ENCODE assay signal across 12 mouse cellular contexts in genomic region chr15:13175978-13176377, GRCm38 (mm10). TPM values are rescaled to one million over a fixed set of nuclear protein-coding genes. Genes with fewer than 3 reads are reported as not detected.
DNase-seq lines count a peak whose midpoint lies in the region; ATAC-seq and TF ChIP-seq lines count a peak whose summit lies in the region.
"Had no signal": no experiment of that assay in that cellular context is flagged by ENCODE, and none has a peak within 500 bp of the region (broad histone marks: within the 10 kb centered on the region; RNA-seq: fewer than 3 reads in every experiment).

No protein-coding gene starts in this region.

- 0 out of 2 replicates have a peak, but pooled peaks cover 3% of the 10 kb centered on the region for H3K4me1 ChIP-seq in kidney, postnatal 0 days (replicated peaks; ENCODE audit: insufficient read depth, low read length)
- peaks cover 16% of the 10 kb centered on the region for H3K4me1 ChIP-seq in kidney, embryonic 16.5 days (ENCODE audit: insufficient read depth, low read length)
- H3K4me1 ChIP-seq in E14TG2a.4 (replicated peaks; ENCODE audit: low read depth, low read length), result peaks cover 21% of the 10 kb centered on the region
- peaks cover 28% of the 10 kb centered on the region for H3K4me1 ChIP-seq in hindbrain, embryonic 15.5 days (replicated peaks)

- no peaks in the 10 kb centered on the region for H3K36me3 ChIP-seq in kidney, postnatal 0 days (ENCODE audit: insufficient read depth, low read length)
- no peaks in the 10 kb centered on the region for H3K36me3 ChIP-seq in kidney, embryonic 16.5 days (ENCODE audit: insufficient read depth, low read length)
- H3K36me3 ChIP-seq in E14TG2a.4 (ENCODE audit: insufficient read depth, low read length), result no peaks in the 10 kb centered on the region
- H3K36me3 ChIP-seq in hindbrain, embryonic 15.5 days, result no peaks in the 10 kb centered on the region

- H3K9me3 ChIP-seq in kidney, postnatal 0 days (replicated peaks; ENCODE audit: low read length), result no peaks in the 10 kb centered on the region
- H3K9me3 ChIP-seq in kidney, embryonic 16.5 days (ENCODE audit: low read length), result no peaks in the 10 kb centered on the region
- no peaks in the 10 kb centered on the region for H3K9me3 ChIP-seq in E14TG2a.4 (ENCODE audit: low read length)
- H3K9me3 ChIP-seq in hindbrain, embryonic 15.5 days, result no peaks in the 10 kb centered on the region

- whole genome bisulfite sequencing in kidney, postnatal 0 days, result 24% methylated on average over 9 of the region's 9 CpGs
- 23% methylated on average over 9 of the region's 9 CpGs for WGBS in kidney, embryonic 16.5 days
- 24% methylated on average over 9 of the region's 9 CpGs for WGBS in hindbrain, embryonic 15.5 days

- ATAC-seq in kidney, postnatal 0 days (replicated peaks; ENCODE audit: low FRiP score, low read depth), result no peak
- no peak for ATAC-seq in kidney, embryonic 16.5 days (ENCODE audit: low FRiP score, low TSS enrichment)
- no peak for ATAC-seq in hindbrain, embryonic 15.5 days (ENCODE audit: low FRiP score, low read depth)

- TF ChIP-seq CTCF in kidney, postnatal 0 days (IDR thresholded peaks at IDR 0.05; ENCODE audit: low read depth), result peak; percentile 55
- peak; percentile 25 for TF ChIP-seq CTCF in E14TG2a.4 (conservative IDR thresholded peaks at IDR 0.05; ENCODE audit: low read length)

- no peak overlapping the region for H3K4me2 ChIP-seq in kidney, postnatal 0 days (ENCODE audit: low read length)
- no peak overlapping the region for H3K4me2 ChIP-seq in kidney, embryonic 16.5 days (replicated peaks; ENCODE audit: low read depth, low read length)
- 0 out of 2 replicates have a peak overlapping the region, but pooled peaks have one; percentile 3 for H3K4me2 ChIP-seq in hindbrain, embryonic 15.5 days

- DNase-seq in kidney, postnatal 0 days (ENCODE audit: low spot score), result no peak
- peak; percentile 63 for DNase-seq in ES-CJ7 (ENCODE audit: low read depth, low spot score)
- no peak for DNase-seq in T-cell, adult 2 months (ENCODE audit: low spot score)
- DNase-seq in right cerebral cortex, postnatal 10 days (ENCODE audit: low spot score in 2 of 2), result no peak
- DNase-seq: adrenal gland, postnatal 25 days; cerebellum, adult 9-10 months; kidney, adult 11 months; right cerebral cortex, postnatal 25 days had no signal

- no peak overlapping the region for H3K9ac ChIP-seq in kidney, postnatal 0 days (ENCODE audit: low read depth, low read length)
- H3K9ac ChIP-seq in kidney, embryonic 16.5 days (replicated peaks; ENCODE audit: low read length), result no peak overlapping the region
- no peak overlapping the region for H3K9ac ChIP-seq in hindbrain, embryonic 15.5 days

- H3K4me3 ChIP-seq in kidney, postnatal 0 days (replicated peaks; ENCODE audit: low read depth, low read length), result no peak overlapping the region
- no peak overlapping the region for H3K4me3 ChIP-seq in kidney, embryonic 16.5 days (ENCODE audit: low read length)
- H3K4me3 ChIP-seq in E14TG2a.4 (replicated peaks; ENCODE audit: low read length), result no peak overlapping the region
- no peak overlapping the region for H3K4me3 ChIP-seq in hindbrain, embryonic 15.5 days
- H3K4me3 ChIP-seq: megakaryocyte, embryonic 14.5 days had no signal

- no peak overlapping the region for H3K27ac ChIP-seq in kidney, postnatal 0 days
- no peak overlapping the region for H3K27ac ChIP-seq in kidney, embryonic 16.5 days (ENCODE audit: low read length)
- no peak overlapping the region for H3K27ac ChIP-seq in hindbrain, embryonic 15.5 days (replicated peaks)

- no peaks in the 10 kb centered on the region for H3K27me3 ChIP-seq in kidney, postnatal 0 days (ENCODE audit: insufficient read depth, low read length)
- peaks cover 13% of the 10 kb centered on the region; the same call in 1 of the 2 replicates for H3K27me3 ChIP-seq in kidney, embryonic 16.5 days (ENCODE audit: insufficient read depth, low read length)
- H3K27me3 ChIP-seq in E14TG2a.4 (ENCODE audit: insufficient read depth, low read length), result peaks cover 61% of the 10 kb centered on the region
- no peaks in the 10 kb centered on the region for H3K27me3 ChIP-seq in hindbrain, embryonic 15.5 days

RNA-seq across cellular contexts. Expression of gene Cdh6, which starts 2.5 kb away (rescaled TPM):
- 17.8 and 21.9 TPM in 2 replicates for polyA plus RNA-seq in kidney, postnatal 0 days (2015; fragmentation: Nextera tagmentation; extraction: Ambion mirVana)
- polyA plus RNA-seq in kidney, embryonic 16.5 days (2015; fragmentation: Nextera tagmentation; extraction: Ambion mirVana), result 33.8 and 34.8 TPM in 2 replicates
- polyA plus RNA-seq in hindbrain, embryonic 15.5 days (2015; fragmentation: Nextera tagmentation; extraction: Ambion mirVana), result 17.5 and 17.9 TPM in 2 replicates
